Mouse (Mus musculus) embryonic fibroblast, embryonic 13.5 days (primary cell): ENCODE measurements around the gene Stk32c. TPM values are rescaled to one million over a fixed set of nuclear protein-coding genes. Genes with fewer than 3 reads are reported as not detected.

ENCODE experiments used
- H3K27ac ChIP-seq: 2 replicates; pipeline ENCODE4 v1.5.1; 2012; ENCODE audit warnings: low read length, control low read depth, inconsistent platforms; ENCODE audit not compliant: insufficient read depth
- H3K4me1 ChIP-seq: 2 replicates; pipeline ENCODE4 v1.6.1; 2011; ENCODE audit warnings: low read length; ENCODE audit not compliant: control insufficient read depth, insufficient read depth
- H3K4me3 ChIP-seq: 2 replicates; pipeline ENCODE4 v1.5.1; 2011; ENCODE audit warnings: mild to moderate bottlenecking, control low read depth, low read length; ENCODE audit not compliant: insufficient read depth
- CTCF ChIP-seq: IDR thresholded peaks from 2 replicates; pipeline ENCODE4 v1.5.1; 2011; ENCODE audit warnings: mild to moderate bottlenecking, control low read depth, low read length, moderate library complexity, borderline replicate concordance; ENCODE audit not compliant: insufficient read depth
- POLR2A ChIP-seq: IDR thresholded peaks from 2 replicates; pipeline ENCODE4 v1.6.1; 2011; ENCODE audit warnings: low read depth, mild to moderate bottlenecking, control low read depth, low read length, moderate library complexity
- polyA plus RNA-seq: library from polyadenylated mRNA; stranded (reverse); fragments of >200 nt; gene quantifications from 2 replicates; pipeline ENCODE4 v1.2.4, GENCODE M21; 2011; ENCODE audit warnings: low read depth; ENCODE audit not compliant: missing spikeins, insufficient read length

Stk32c gene
- polyA plus RNA-seq, 1 experiment: 0.46 TPM

GRCm38 (mm10) chr7:139187277-139187676 lies 25.8 kb downstream of the Stk32c start:
- Histone ChIP-seq H3K27ac (no peak overlapping the region), H3K4me3 (no peak overlapping the region), H3K4me1 (no peaks in the 10 kb centered on the region)
- TF ChIP-seq CTCF (no peak), POLR2A (no peak)

DNA sequence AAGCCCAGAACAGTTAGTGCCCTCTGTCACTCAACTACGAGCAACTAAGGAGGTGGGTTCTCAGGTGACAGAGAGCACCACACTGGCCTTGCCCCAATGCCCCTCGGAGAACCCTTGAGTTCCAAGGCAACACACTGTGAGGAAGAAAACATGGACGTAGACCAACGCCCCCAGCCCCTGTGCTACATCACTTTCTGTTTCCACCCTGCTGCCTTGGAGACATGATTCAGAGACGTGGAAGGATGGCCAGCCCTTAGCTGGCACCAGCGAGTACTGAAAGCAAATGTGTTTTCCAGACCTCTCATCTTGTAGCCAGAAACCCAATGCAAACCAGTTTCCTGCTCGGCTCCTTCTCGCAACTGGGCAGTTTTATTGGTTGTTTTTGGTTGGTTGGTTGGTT lies 26.7 kb downstream of the Stk32c start:
- H3K4me1 ChIP-seq: no peaks in the 10 kb centered on the region
- TF ChIP-seq POLR2A (no peak), CTCF (no peak)
- no peak overlapping the region for H3K27ac ChIP-seq
- H3K4me3 ChIP-seq: no peak overlapping the region

DNA sequence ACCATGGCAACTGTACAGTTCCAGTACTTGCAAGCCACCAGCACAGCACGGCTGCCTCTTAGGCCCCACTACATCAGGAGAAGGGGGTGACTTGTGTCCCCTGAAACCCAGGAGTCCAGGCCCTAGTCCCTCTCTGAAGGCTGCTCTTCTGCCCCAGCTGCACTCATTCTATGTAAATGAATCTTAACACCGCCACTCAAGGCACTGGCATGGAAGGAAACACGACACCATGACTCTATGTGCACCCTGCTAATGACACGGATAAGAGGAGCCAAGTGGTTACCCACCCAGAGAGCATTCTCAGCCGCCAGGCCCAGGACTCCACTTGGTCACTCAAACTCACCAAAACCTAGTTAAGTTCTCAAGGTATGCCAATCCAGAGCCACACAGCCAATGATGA lies 27.1 kb downstream of the Stk32c start:
- no peak for TF ChIP-seq CTCF
- H3K4me1 ChIP-seq: no peaks in the 10 kb centered on the region
- H3K27ac ChIP-seq: no peak overlapping the region
- H3K4me3 ChIP-seq: no peak overlapping the region

DNA sequence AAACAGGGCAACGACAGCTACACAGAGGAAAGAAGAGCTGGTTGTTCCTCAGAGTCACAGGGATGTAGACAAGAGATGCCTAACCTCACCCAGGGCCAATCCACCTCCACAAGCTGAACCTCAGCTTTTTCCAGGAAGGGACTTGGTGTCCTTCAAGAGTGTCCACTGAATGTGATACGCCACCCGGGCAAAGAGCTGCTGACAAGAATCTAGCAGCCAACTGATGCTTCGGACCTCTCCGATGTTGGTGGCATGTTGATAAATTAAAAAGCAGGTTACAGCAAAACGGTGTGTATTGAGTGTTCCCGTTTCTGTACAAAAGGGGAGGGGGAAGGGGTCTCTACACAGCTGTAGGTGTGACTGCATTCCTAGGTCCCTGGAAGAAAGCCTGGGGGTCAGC lies 28.3 kb downstream of the Stk32c start:
- no peak overlapping the region for H3K4me3 ChIP-seq
- TF ChIP-seq POLR2A: no peak
- TF ChIP-seq CTCF: no peak
- H3K27ac ChIP-seq: no peak overlapping the region
- H3K4me1 ChIP-seq: no peaks in the 10 kb centered on the region

GRCm38 (mm10) chr7:139184396-139184795 lies 28.7 kb downstream of the Stk32c start:
- no peak overlapping the region for H3K27ac ChIP-seq
- no peak overlapping the region for H3K4me3 ChIP-seq
- TF ChIP-seq POLR2A (no peak), CTCF (no peak)
- no peaks in the 10 kb centered on the region for H3K4me1 ChIP-seq

DNA sequence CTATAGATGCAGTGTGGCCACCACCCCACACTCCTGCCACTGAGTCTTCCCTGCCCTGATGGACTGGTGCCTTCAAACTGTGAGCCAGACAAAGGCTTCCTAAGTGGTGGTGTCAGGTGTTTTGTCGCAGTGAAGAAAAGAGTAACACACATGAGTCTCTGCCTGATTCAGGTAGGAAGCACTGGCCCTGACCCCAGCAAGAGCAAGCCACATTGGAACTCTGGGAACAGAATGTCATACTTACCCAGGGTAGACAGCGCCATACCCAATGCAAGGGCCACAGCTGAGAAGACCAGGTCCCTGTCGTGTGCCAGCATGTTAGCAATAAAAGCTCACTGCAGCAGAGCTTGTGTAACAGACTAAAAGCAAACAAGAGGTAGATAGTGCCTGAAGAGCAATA lies 33.0 kb downstream of the Stk32c start:
- H3K4me3 ChIP-seq: no peak overlapping the region
- H3K27ac ChIP-seq: no peak overlapping the region
- no peaks in the 10 kb centered on the region for H3K4me1 ChIP-seq
- TF ChIP-seq CTCF: no peak
- no peak for TF ChIP-seq POLR2A

DNA sequence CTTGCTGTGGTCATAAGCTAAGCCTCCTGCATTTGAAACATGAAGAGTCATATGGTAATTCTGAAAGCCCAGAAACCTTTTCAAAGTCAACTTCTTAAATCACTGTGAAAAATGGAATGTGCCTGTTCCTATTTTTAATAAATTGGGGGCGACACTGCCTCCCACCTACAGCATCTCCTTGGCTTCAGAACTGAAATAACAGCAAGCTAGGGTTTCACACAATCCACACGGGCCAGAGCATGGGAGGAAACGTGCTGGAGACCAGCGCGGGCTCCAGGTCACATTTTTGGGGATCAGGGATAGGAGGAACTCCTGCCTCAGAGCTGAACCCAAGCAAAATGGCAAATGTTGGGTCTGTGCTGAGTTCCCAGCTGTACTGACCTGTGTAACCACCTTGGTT lies 33.8 kb downstream of the Stk32c start:
- TF ChIP-seq POLR2A: no peak
- no peak for TF ChIP-seq CTCF
- no peak overlapping the region for H3K27ac ChIP-seq
- H3K4me1 ChIP-seq: no peaks in the 10 kb centered on the region

DNA sequence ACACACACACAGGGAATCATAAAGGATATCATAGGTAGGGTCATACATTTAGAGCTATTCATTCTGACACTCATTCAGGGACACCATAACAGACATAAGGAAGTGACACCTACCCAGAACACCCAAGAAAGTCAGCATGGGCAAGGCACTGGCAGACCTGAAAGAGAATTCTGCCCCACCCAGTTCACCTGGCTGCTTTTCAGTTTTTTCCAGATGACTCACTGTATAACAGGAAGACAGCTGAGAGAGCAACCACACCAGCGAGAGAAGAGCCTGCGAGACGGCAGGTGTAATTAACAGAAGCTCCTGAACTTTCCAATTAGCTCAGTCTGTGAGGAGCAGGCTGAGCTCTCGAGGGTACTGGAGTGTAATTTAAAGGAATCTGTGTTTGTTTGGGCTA lies 44.0 kb downstream of the Stk32c start:
- no peaks in the 10 kb centered on the region for H3K4me1 ChIP-seq
- H3K4me3 ChIP-seq: no peak overlapping the region
- no peak for TF ChIP-seq POLR2A
- no peak for TF ChIP-seq CTCF
- no peak overlapping the region for H3K27ac ChIP-seq

More for the DNA sequence above, 33.8 kb downstream of the Stk32c start:
- H3K4me3 ChIP-seq: no peak overlapping the region

DNA sequence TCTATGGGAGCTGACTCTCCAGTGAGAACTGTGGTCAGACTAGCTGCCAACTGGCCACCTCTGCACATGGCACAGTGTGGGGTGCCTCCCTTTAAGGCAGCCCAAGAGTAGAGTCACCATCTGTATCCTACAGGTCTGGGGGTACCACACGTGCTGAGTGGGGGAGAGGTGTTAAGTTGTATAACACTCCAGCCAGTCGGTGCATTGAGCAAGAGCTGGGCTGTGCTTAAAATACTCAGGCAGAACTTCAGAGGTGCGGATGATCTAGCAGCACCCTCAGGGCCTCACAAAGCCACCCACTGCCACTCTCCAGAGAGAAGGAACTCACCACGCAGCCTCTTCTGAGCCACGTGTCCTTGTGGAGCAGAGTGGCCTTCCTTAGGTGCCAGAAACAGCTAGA lies 48.7 kb downstream of the Stk32c start:
- H3K4me1 ChIP-seq: no peaks in the 10 kb centered on the region
- no peak for TF ChIP-seq POLR2A
- no peak for TF ChIP-seq CTCF
- no peak overlapping the region for H3K4me3 ChIP-seq
- H3K27ac ChIP-seq: no peak overlapping the region

GRCm38 (mm10) chr7:139158956-139159355 lies 54.2 kb downstream of the Stk32c start:
- peaks cover 4% of the 10 kb centered on the region for H3K4me1 ChIP-seq
- TF ChIP-seq CTCF: no peak
- no peak for TF ChIP-seq POLR2A
- H3K27ac ChIP-seq: no peak overlapping the region

GRCm38 (mm10) chr7:139158549-139158948 lies 54.6 kb downstream of the Stk32c start:
- H3K27ac ChIP-seq: no peak overlapping the region
- TF ChIP-seq CTCF: no peak
- no peak for TF ChIP-seq POLR2A
- peaks cover 4% of the 10 kb centered on the region for H3K4me1 ChIP-seq
- no peak overlapping the region for H3K4me3 ChIP-seq

More at GRCm38 (mm10) chr7:139158956-139159355, 54.2 kb downstream of the Stk32c start:
- H3K4me3 ChIP-seq: no peak overlapping the region

DNA sequence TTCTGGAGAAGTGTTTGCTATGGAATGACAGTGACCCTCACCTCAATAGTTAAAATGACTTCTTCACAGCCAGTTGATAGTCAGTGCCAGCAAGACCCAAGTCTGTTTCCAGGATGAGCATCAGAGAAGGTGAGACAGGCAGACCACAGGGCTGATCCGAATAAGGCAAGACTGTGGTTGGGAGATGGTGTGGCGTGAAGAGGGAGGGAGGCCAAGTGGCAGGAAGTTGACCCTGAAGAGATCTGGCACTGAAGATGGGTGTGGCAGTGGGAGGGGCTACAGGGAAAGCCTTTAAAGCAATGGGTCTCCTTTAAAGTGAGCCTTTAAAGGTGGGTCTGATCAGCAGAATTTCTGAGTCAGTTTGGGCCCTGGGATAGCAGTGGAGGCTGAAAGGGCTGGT lies 55.6 kb downstream of the Stk32c start:
- Histone ChIP-seq H3K4me1 (peaks cover 4% of the 10 kb centered on the region), H3K4me3 (no peak overlapping the region), H3K27ac (no peak overlapping the region)
- TF ChIP-seq POLR2A (no peak), CTCF (no peak)
